Mouse (Mus musculus) C2C12 (cell line): ENCODE measurements around the gene Wnk1.

Experiments
- CTCF ChIP-seq: IDR thresholded peaks from one replicate; pipeline ENCODE4 v1.5.1; 2011; ENCODE audit not compliant: control insufficient read depth, insufficient read depth, insufficient read length
- FOSL1 ChIP-seq: IDR thresholded peaks from one replicate; pipeline ENCODE4 v1.8.0; 2011; ENCODE audit warnings: mild to moderate bottlenecking, low read length; ENCODE audit not compliant: poor library complexity, insufficient read depth, severe bottlenecking
- MAX ChIP-seq: IDR thresholded peaks from one replicate; pipeline ENCODE4 v1.6.1; 2011; ENCODE audit warnings: mild to moderate bottlenecking, control low read depth
- MYOD1 ChIP-seq: IDR thresholded peaks from one replicate; pipeline ENCODE4 v1.6.1; 2011; ENCODE audit warnings: low read depth; ENCODE audit not compliant: control insufficient read depth, insufficient read length

- TF ChIP-seq CTCF (no peak), MYOD1 (no peak), FOSL1 (no peak), MAX (no peak)
Observed at GRCm38 (mm10) chr6:120042632-120043220, 4.3 kb upstream of the Wnk1 start.
